Mouse (Mus musculus): ENCODE data around the gene Frs2.

Gene Frs2

GRCm38 (mm10) chr10:117148361-117149003 is at the start of gene Frs2:
Gene Frs2 (minus strand): TSS chr10:117148534.
- peak; percentile 95 to 96 for DNase-seq

GRCm38 (mm10) chr10:117196696-117197095 is 48.4 kb upstream of the Frs2 start:
- DNase-seq = no peak

- DNase-seq = no peak
Measured at GRCm38 (mm10) chr10:117195748-117196147, 47.4 kb upstream of the Frs2 start.

- no peak for DNase-seq
Measured at GRCm38 (mm10) chr10:117195005-117195404, 46.7 kb upstream of the Frs2 start.

- no peak for DNase-seq
Measured at GRCm38 (mm10) chr10:117193364-117193763, 45.0 kb upstream of the Frs2 start.

- no peak for DNase-seq
Measured at GRCm38 (mm10) chr10:117185399-117186089, 37.2 kb upstream of the Frs2 start.

- DNase-seq = no peak
Measured at GRCm38 (mm10) chr10:117181098-117181497, 32.8 kb upstream of the Frs2 start.

- no peak for DNase-seq
Measured at GRCm38 (mm10) chr10:117174645-117175044, 26.3 kb upstream of the Frs2 start.

GRCm38 (mm10) chr10:117173566-117174438 is 25.5 kb upstream of the Frs2 start:
- no peak for DNase-seq

- no peak for DNase-seq
Measured at GRCm38 (mm10) chr10:117173111-117173510, 24.8 kb upstream of the Frs2 start.

- no peak for DNase-seq
Measured at GRCm38 (mm10) chr10:117172069-117172468, 23.7 kb upstream of the Frs2 start.

- DNase-seq = no peak
Measured at GRCm38 (mm10) chr10:117166785-117167425, 18.6 kb upstream of the Frs2 start.

- no peak for DNase-seq
Measured at GRCm38 (mm10) chr10:117162662-117163061, 14.3 kb upstream of the Frs2 start.

GRCm38 (mm10) chr10:117160099-117160498 is 11.8 kb upstream of the Frs2 start:
- no peak for DNase-seq

- DNase-seq = no peak
Measured at GRCm38 (mm10) chr10:117152247-117152646, 3.9 kb upstream of the Frs2 start.

GRCm38 (mm10) chr10:117151676-117152075 is 3.3 kb upstream of the Frs2 start:
- no peak for DNase-seq

- no peak for DNase-seq
Measured at GRCm38 (mm10) chr10:117151241-117151640, 2.9 kb upstream of the Frs2 start.

- no peak for DNase-seq
Measured at GRCm38 (mm10) chr10:117150764-117151163, 2.4 kb upstream of the Frs2 start.

- DNase-seq = peak; percentile 14 to 29
Measured at GRCm38 (mm10) chr10:117149942-117150617, 1.7 kb upstream of the Frs2 start.

GRCm38 (mm10) chr10:117149241-117149640 is 907 bp upstream of the Frs2 start:
- no peak for DNase-seq

GRCm38 (mm10) chr10:117147463-117148360 is 622 bp downstream of the Frs2 start:
- peak in 1 of 2 experiments; percentile 40 for DNase-seq
